Mouse (Mus musculus): ENCODE measurements at regions not wholly inside any gene's neighbourhood (a gene's known extent, or its start where the extent isn't known, plus 50 kb on each side); places are given as distances from the start of the nearest gene placed in this dataset.

DNA sequence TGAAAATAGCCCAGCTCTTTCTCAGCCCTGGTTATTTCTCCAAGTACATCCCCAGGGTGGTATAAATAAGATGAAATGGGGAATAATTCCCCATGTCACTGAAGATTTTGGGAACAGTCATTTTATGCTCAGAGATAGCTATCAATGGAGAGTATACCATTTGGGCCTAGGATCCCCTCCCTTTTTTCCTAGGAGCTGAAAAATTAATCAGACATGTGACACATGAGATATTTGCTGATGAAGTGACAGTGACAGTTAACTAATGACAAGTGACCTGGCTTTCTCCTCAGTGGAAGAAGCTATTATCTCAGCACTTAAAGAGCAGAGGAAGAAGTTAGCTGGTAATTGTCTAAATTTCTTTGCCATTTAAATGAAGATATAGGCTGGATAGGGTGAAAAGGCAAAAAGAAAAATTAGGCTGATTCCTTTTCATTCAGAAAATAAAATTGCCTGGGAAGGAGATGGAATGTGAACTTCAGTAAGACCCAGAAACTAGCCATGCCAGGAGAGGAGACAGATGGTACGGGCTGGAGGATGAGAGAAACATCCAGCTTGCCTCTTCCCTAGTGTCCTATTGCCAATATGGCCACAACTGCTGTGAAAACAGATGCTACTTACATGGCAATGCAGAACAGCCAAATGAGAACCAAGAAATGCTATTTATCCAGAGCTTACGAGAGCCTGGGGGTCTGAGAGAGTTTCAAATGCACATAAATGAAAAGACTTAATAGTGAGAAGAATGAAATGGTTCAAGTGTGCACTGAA, 376.1 kb upstream of the Gm11114 start:
- Histone ChIP-seq H3K27me3 (no peaks in the 10 kb centered on the region), H3K9ac (no peak overlapping the region), H3K4me2 (replicated peaks) (no peak overlapping the region), H3K4me1 (no peaks in the 10 kb centered on the region), H3K4me3 (no peak overlapping the region), H3K36me3 (no peaks in the 10 kb centered on the region), H3K27ac (no peak overlapping the region), H3K9me3 (no peaks in the 10 kb centered on the region)
- WGBS: 67% methylated on average over 2 of the region's 2 CpGs
- no peak for ATAC-seq (ENCODE audit: low FRiP score, low read depth)

DNA sequence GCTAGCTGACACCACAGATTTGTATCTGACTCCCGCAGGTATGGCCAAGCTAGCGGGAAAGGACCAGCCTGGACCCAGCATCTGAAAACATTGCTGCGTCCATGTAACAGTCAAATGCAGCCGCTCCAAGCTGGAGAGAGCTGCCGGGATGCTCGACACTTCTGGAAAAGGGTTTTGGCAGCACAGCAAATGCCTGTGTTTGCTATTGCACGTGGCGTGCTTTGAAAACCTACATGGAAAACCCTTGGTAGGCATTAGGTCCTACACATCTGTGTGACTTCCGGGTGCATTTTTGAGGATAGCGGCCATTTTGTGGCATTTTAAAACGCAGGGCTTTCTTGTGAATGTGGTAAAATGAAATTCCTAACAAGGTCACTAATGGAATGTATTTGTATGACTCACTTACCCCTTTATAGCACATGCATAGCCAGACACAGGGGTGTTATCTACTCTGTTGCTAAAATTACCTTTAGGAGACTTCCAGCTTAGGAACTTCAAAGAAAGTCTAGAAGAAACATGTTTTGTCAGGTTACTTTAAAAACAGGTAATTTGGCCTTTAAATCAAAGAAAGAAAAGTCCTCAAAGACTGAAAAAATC, 345.9 kb upstream of the Gm11114 start:
- Histone ChIP-seq H3K4me3 (no peak overlapping the region), H3K36me3 (no peaks in the 10 kb centered on the region), H3K4me1 (peaks cover 16% of the 10 kb centered on the region), H3K9me3 (no peaks in the 10 kb centered on the region), H3K9ac (no peak overlapping the region), H3K27ac (peak overlapping the region; percentile 10; the same call in 1 of the 2 replicates), H3K4me2 (replicated peaks) (peak overlapping the region; percentile 27; the same call in 1 of the 2 replicates), H3K27me3 (no peaks in the 10 kb centered on the region)
- ATAC-seq (ENCODE audit: low FRiP score, low read depth): peak; percentile 57; the same call in 1 of the 2 replicates
- 67% methylated on average over 11 of the region's 11 CpGs for WGBS

- Histone ChIP-seq H3K27ac (no peak overlapping the region), H3K4me3 (no peak overlapping the region), H3K9me3 (no peaks in the 10 kb centered on the region), H3K9ac (no peak overlapping the region), H3K36me3 (no peaks in the 10 kb centered on the region), H3K4me1 (peaks cover 16% of the 10 kb centered on the region), H3K4me2 (replicated peaks) (no peak overlapping the region), H3K27me3 (no peaks in the 10 kb centered on the region)
- 77% methylated on average over 3 of the region's 3 CpGs for WGBS
- ATAC-seq (ENCODE audit: low FRiP score, low read depth): no peak
These were observed 342.5 kb upstream of the Gm11114 start for GRCm38 (mm10) chr9:84969975-84970608.

DNA sequence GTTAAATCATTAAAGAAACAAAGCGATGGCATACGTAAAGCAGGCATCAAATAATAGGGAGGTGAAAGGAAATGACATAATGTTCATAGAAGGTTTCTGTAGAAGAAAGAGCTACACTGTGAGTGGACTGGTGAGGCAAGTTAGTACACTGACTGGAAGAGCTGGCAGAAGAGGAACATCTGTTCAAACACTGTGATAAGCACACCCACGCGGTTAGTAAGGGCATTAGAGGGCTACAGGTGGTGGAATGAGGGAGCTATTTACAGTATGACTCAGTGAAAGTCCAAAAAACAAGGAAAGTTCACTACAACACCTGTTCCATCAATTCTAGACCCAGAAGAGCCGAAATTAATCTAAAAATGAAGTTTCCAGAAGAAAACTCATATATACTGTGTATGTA, 335.1 kb upstream of the Gm11114 start:
- Histone ChIP-seq H3K4me2 (replicated peaks) (no peak overlapping the region), H3K27me3 (no peaks in the 10 kb centered on the region), H3K9me3 (no peaks in the 10 kb centered on the region), H3K4me3 (no peak overlapping the region), H3K27ac (no peak overlapping the region), H3K9ac (no peak overlapping the region), H3K36me3 (no peaks in the 10 kb centered on the region), H3K4me1 (no peaks in the 10 kb centered on the region)
- WGBS: 80% methylated on average over 5 of the region's 5 CpGs
- no peak for ATAC-seq (ENCODE audit: low FRiP score, low read depth)

GRCm38 (mm10) chr9:85003414-85003813, 309.2 kb upstream of the Gm11114 start:
- no peak overlapping the region for H3K4me2 ChIP-seq (replicated peaks)
- WGBS: 33% methylated on average over 1 of the region's 1 CpGs
- H3K27me3 ChIP-seq: no peaks in the 10 kb centered on the region
- no peaks in the 10 kb centered on the region for H3K36me3 ChIP-seq
- H3K9me3 ChIP-seq: no peaks in the 10 kb centered on the region
- ATAC-seq (ENCODE audit: low FRiP score, low read depth): no peak
- H3K27ac ChIP-seq: no peak overlapping the region
- H3K4me1 ChIP-seq: no peaks in the 10 kb centered on the region
- H3K4me3 ChIP-seq: no peak overlapping the region
- H3K9ac ChIP-seq: no peak overlapping the region

- no peaks in the 10 kb centered on the region for H3K9me3 ChIP-seq
- 70% methylated on average over 1 of the region's 1 CpGs for WGBS
- ATAC-seq (ENCODE audit: low FRiP score, low read depth): no peak
- H3K27me3 ChIP-seq: no peaks in the 10 kb centered on the region
- no peak overlapping the region for H3K4me2 ChIP-seq (replicated peaks)
- H3K4me1 ChIP-seq: no peaks in the 10 kb centered on the region
- H3K9ac ChIP-seq: no peak overlapping the region
- no peaks in the 10 kb centered on the region for H3K36me3 ChIP-seq
- H3K4me3 ChIP-seq: no peak overlapping the region
- H3K27ac ChIP-seq: no peak overlapping the region
These were observed 301.2 kb upstream of the Gm11114 start for GRCm38 (mm10) chr9:85011361-85011760.

DNA sequence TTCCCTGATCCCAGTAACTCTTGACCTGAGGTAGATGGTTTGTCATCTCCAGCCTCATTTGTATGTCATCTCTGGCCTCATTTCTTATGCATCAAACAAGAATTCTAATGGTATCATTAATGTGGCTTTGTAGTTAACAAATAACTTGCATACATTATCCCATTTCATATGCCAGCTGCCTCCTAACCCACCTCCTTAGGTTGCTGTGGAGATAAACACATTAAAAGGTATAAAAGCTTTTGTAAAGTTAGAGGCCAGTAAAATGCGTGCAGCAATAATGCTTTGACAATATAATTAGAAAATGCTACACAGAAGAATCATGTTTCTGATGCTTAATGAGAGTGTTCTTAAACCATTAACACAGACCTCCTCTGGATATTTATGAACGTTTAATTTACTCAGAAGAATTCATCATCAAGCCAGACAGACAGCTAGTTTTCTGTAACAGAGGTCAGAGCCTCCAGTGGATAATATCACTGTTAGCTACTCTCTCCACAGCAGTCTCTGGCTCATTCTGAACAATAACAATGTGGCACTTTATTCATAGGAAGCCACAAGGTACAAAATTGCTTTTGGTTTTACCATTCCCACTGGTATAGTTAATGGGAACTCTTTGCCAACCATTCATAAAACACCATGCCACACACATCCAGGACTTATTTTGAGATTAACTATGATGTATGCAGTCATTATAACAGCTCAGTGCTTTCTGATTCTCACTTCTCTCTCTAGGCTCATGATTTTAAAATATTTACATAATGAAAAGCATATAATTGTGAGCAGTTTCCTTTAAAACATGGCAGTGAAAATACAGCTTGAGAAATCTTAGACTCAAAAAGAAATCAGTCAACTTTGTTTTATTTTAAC, 264.2 kb upstream of the Gm11114 start:
- no peak overlapping the region for H3K4me3 ChIP-seq
- 24% methylated on average over 2 of the region's 2 CpGs for WGBS
- H3K9ac ChIP-seq: no peak overlapping the region
- no peaks in the 10 kb centered on the region for H3K27me3 ChIP-seq
- H3K4me2 ChIP-seq (replicated peaks): no peak overlapping the region
- no peaks in the 10 kb centered on the region for H3K9me3 ChIP-seq
- ATAC-seq (ENCODE audit: low FRiP score, low read depth): peak; percentile 77
- no peaks in the 10 kb centered on the region for H3K4me1 ChIP-seq
- no peaks in the 10 kb centered on the region for H3K36me3 ChIP-seq
- no peak overlapping the region for H3K27ac ChIP-seq

DNA sequence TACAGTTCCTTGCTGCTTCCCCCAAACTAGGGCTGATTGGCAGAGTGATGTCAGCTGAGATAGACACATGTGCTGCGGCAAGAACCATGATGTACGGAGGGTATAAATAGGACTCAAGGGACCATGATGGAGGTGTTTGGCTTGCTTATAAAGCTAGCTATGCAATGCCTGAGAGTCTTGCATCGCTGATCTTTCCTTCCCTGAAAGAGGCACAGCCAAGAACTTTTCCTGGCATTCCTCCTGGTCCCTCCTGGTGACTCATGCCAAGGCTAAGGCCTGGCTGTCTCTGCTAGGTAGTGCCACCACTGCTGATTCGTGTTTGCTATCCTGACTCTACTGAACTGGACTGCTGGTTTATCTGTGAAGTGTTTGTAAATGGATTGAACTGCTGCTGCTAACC, 260.0 kb upstream of the Gm11114 start:
- WGBS: 70% methylated on average over 4 of the region's 4 CpGs
- Histone ChIP-seq H3K4me1 (no peaks in the 10 kb centered on the region), H3K9ac (no peak overlapping the region), H3K36me3 (no peaks in the 10 kb centered on the region), H3K27me3 (no peaks in the 10 kb centered on the region), H3K9me3 (no peaks in the 10 kb centered on the region), H3K4me2 (replicated peaks) (no peak overlapping the region), H3K4me3 (no peak overlapping the region), H3K27ac (no peak overlapping the region)
- no peak for ATAC-seq (ENCODE audit: low FRiP score, low read depth)

GRCm38 (mm10) chr9:85079975-85080374, 232.6 kb upstream of the Gm11114 start:
- H3K4me2 ChIP-seq (replicated peaks): no peak overlapping the region
- no peak overlapping the region for H3K27ac ChIP-seq
- H3K9me3 ChIP-seq: no peaks in the 10 kb centered on the region
- H3K4me3 ChIP-seq: no peak overlapping the region
- no peaks in the 10 kb centered on the region for H3K36me3 ChIP-seq
- no peaks in the 10 kb centered on the region for H3K27me3 ChIP-seq
- ATAC-seq (ENCODE audit: low FRiP score, low read depth): no peak
- no peak overlapping the region for H3K9ac ChIP-seq
- 81% methylated on average over 5 of the region's 5 CpGs for WGBS
- H3K4me1 ChIP-seq: no peaks in the 10 kb centered on the region

DNA sequence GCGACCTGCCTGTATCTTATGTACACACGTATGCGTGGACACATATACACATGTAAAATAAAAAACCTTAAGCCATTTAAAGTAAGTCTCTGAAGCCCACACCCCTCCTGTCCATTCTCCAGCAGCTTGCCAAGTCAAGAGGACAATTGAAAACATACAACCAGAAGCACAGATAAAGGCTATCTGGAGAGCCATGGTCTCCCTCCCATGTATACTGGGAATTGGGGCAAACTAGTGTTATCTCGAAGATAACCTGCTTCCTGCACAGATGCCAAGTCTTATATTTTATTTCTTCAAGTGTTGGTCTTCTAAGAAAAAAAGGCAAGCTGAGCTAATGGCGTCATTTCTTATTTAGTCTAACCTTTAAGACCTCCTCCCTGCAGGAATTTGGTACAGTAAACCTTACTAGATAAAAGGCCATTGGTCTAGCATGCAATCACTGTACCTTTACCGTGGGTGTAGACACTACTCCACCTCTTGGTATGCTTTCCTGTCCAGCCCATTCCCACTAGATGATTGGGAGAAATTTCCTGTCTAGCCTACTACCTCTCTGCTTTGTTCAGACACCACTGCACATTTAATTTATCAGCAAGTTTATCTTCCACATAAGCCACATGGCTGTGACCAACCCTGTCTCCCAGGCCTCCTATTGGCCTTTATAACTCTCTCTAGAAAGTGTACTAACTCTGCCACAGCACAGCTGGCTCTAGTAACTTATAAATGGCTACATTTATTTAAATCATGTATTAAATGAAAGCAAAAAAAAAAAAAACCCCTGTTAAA, 223.8 kb upstream of the Gm11114 start:
- H3K36me3 ChIP-seq: no peaks in the 10 kb centered on the region
- ATAC-seq (ENCODE audit: low FRiP score, low read depth): no peak
- H3K4me1 ChIP-seq: no peaks in the 10 kb centered on the region
- H3K27me3 ChIP-seq: no peaks in the 10 kb centered on the region
- H3K27ac ChIP-seq: no peak overlapping the region
- H3K9me3 ChIP-seq: no peaks in the 10 kb centered on the region
- WGBS: 88% methylated on average over 6 of the region's 6 CpGs
- no peak overlapping the region for H3K9ac ChIP-seq
- H3K4me2 ChIP-seq (replicated peaks): no peak overlapping the region
- H3K4me3 ChIP-seq: no peak overlapping the region

DNA sequence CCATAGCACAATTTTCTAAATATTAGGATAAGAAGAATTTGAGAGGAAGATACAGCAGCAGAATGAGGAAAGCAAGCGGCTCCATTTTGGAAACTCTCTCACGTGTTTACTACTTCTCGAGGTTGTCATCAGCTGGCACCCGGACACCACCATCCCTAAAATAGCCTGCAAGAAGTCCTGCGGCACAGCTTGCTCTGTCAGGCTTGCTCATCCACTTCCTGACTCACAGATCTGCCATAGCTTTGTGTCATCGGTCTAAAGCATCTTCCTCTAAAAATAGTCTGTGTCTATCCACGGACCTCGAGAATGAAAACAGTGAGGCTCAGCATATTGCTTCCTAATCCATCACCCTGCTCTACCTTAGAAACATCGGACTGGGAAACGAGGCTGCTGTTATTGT, 222.3 kb upstream of the Gm11114 start:
- H3K9ac ChIP-seq: no peak overlapping the region
- H3K4me2 ChIP-seq (replicated peaks): no peak overlapping the region
- H3K4me3 ChIP-seq: no peak overlapping the region
- no peaks in the 10 kb centered on the region for H3K9me3 ChIP-seq
- H3K36me3 ChIP-seq: no peaks in the 10 kb centered on the region
- 86% methylated on average over 10 of the region's 10 CpGs for WGBS
- no peak overlapping the region for H3K27ac ChIP-seq
- ATAC-seq (ENCODE audit: low FRiP score, low read depth): no peak
- no peaks in the 10 kb centered on the region for H3K4me1 ChIP-seq
- H3K27me3 ChIP-seq: no peaks in the 10 kb centered on the region

Data from limb, embryonic 13.5 days (tissue).